Mouse (Mus musculus): ENCODE results near the gene Tex52. TPM values are rescaled to one million over a fixed set of nuclear protein-coding genes. Genes with fewer than 3 reads are reported as not detected.
"Not testable (repeated sequence)": the region's sequence is repeated elsewhere in the genome, so short reads cannot be mapped to it uniquely, and the experiment has no call there.

The Tex52 gene
- polyA plus RNA-seq, 1 experiment from 2014 or later, result not detected

DNA sequence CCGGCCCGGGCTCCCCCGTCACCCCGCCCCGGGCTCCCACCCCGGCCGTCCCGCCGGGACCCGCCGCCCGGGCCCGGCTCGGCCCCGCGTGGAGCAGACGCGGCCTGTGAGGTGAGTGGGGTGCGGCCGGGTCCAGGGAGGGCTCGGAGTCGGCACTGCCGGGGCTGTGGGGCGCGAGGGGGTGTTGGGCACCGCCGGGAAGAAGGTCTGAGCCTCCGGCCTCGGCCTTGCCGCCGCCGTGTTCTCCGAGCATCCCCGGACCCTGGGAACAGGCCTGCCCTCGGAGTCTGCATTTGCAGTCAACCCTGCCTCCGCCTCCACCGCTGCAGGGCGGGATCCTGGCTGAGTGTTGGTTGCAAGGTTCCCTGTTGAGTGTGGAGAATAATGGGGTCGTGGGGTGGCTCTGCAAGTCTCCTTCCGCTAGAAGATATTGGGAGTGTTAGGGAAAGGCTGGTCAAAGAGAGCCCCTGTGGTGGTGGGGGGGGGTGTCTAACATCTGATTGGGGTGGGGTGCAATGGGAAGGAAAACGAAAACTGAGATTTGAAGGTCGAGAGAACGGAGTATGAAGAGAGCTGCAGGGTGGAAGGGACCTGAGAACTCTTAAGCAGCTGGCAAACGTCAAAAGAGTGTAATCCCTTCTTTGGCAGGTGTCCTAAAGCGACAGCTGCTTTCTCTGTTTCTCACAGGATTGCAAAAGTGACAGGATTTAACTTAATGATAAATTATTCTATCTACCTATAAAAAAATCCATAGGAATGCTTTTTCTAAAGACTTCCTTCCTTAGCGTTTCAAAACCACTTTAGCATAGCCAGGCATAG, 12.0 kb upstream of the Tex52 start:
- H3K27ac ChIP-seq, result peak overlapping the region; percentile 48
- H3K79me2 ChIP-seq (ENCODE audit: inconsistent target), result peaks cover 62% of the 10 kb centered on the region
- 1% methylated on average over 46 of the region's 46 CpGs for WGBS (ENCODE audit: missing documents)
- no peaks in the 10 kb centered on the region for H3K36me3 ChIP-seq (ENCODE audit: inconsistent target)
- H3K4me3 ChIP-seq (ENCODE audit: inconsistent target), result peak overlapping the region; percentile 58

DNA sequence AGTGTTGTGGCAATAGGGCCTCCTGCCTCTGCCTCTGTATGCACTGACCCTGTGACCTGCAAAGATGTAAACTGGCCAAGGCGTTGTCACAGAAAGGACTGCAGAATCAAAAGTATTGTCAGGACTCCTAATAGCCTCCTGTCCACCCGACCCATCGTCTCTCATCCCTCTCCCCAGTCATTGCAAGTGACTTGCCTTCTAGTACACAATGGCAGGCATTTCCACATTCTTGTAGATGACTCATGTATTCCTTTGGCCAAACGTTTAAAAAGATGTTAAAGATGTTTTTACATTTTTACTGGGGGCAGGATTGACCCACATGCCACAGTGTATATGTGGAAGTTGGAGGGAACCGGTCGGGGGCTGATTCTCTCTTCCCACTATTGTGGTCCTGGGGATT, 10.5 kb upstream of the Tex52 start:
- Histone ChIP-seq H3K36me3 (ENCODE audit: inconsistent target) (no peaks in the 10 kb centered on the region), H3K4me3 (ENCODE audit: inconsistent target) (no peak overlapping the region), H3K27ac (no peak overlapping the region), H3K79me2 (ENCODE audit: inconsistent target) (peaks cover 60% of the 10 kb centered on the region)
- WGBS (ENCODE audit: missing documents), result 53% methylated on average over 5 of the region's 6 CpGs

DNA sequence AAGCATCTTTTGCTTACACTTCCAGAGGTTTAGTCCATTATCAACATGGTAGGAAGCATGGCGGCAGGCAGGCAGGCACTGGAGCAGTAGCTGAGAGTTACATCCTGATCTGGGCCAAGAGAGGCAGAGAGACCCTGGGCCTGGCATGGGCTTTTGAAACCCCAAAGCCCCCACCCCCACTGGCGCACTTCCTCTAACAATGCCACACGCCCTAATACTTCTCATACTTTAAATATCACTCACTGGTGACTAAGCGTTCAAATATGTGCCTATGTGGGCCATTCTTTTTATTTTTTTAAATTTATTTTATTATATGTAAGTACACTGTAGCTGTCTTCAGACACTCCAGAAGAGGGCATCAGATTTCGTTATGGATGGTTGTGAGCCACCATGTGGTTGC, 8.8 kb upstream of the Tex52 start:
- no peak overlapping the region for H3K27ac ChIP-seq
- 96% methylated on average over 5 of the region's 5 CpGs for WGBS (ENCODE audit: missing documents)
- H3K79me2 ChIP-seq (ENCODE audit: inconsistent target), result peaks cover 43% of the 10 kb centered on the region
- no peaks in the 10 kb centered on the region for H3K36me3 ChIP-seq (ENCODE audit: inconsistent target)
- H3K4me3 ChIP-seq (ENCODE audit: inconsistent target), result no peak overlapping the region

DNA sequence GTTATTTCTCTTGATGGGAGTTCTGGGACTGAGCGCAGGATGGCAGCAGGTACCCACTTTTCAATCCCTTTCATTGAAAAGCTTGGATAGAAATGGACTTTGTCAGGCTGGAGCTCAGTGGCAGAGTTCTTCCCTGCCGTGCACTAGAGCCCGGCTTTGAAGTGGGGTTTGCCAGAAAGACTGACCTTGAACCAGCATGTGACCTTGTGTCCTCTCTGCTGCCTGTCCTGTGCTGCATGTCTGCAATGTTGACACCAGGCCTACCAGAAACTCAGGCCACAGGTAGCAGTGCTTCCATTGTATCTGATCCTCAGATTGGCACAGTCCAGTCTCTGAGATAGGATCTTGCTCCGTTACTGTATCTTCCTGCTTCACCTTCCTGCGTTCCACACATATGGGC, 5.2 kb upstream of the Tex52 start:
- Histone ChIP-seq H3K27ac (no peak overlapping the region), H3K79me2 (ENCODE audit: inconsistent target) (peaks cover 15% of the 10 kb centered on the region), H3K4me3 (ENCODE audit: inconsistent target) (no peak overlapping the region), H3K36me3 (ENCODE audit: inconsistent target) (no peaks in the 10 kb centered on the region)
- 99% methylated on average over 5 of the region's 5 CpGs for WGBS (ENCODE audit: missing documents)

DNA sequence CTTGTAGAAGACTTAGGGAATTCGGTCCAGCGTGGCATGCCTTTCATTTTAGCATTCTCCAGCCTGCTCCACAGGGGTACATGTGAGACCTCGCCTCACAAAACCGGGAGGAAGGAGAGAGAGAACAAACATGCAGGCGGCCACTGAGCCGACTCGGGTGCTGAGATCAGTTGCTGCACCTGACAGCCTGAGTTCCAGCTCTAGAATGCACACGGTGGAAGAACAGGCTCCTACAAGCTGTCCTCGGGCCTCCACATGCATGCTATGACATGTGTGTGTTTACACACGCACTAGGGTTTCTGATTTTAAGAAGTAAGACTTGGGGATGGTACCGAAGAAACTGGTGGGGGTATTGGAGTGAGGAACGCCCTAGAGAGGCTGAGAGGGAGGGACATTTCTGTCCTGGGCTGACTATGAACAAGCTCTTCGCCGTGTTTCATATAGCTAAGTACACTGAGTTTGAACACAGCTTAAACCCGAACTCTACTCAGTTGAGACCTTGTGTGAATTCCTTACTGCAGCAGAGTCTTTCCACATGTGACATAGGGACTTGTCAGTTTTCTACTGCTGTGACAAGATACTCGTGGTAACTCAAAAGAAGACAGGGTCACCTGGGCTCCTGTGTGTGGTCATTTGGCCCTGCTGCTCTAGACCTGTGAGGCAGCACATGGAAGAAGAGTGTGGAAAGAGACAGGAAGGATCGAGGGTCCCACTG, 1.3 kb downstream of the Tex52 start:
- WGBS (ENCODE audit: missing documents), result 96% methylated on average over 14 of the region's 17 CpGs
- no peaks in the 10 kb centered on the region for H3K36me3 ChIP-seq (ENCODE audit: inconsistent target)
- no peak overlapping the region for H3K27ac ChIP-seq
- H3K4me3 ChIP-seq (ENCODE audit: inconsistent target), result no peak overlapping the region
- H3K79me2 ChIP-seq (ENCODE audit: inconsistent target), result no peaks in the 10 kb centered on the region

DNA sequence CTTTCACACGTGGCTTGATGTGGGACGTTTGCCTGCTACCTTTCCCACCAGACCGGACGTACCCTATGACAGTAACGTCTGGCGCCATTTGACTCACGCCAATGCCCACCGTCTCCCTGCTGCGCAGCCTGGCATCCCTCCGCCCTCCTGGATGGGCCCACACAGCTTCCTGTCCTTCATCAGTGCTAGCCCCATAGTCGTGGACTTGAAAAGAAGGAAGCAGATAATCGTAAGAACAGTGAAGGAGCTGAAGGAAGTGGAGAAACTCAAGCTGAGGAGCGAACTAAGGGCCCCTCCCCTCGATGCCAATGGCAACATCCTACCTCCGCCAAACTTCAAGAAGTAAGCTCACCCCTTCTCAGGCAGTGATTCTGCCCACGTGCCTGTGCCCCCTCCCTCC, 4.4 kb downstream of the Tex52 start:
- WGBS (ENCODE audit: missing documents), result 46% methylated on average over 16 of the region's 16 CpGs
- no peak overlapping the region for H3K27ac ChIP-seq
- H3K79me2 ChIP-seq (ENCODE audit: inconsistent target), result no peaks in the 10 kb centered on the region
- H3K4me3 ChIP-seq (ENCODE audit: inconsistent target), result no peak overlapping the region
- no peaks in the 10 kb centered on the region for H3K36me3 ChIP-seq (ENCODE audit: inconsistent target)

DNA sequence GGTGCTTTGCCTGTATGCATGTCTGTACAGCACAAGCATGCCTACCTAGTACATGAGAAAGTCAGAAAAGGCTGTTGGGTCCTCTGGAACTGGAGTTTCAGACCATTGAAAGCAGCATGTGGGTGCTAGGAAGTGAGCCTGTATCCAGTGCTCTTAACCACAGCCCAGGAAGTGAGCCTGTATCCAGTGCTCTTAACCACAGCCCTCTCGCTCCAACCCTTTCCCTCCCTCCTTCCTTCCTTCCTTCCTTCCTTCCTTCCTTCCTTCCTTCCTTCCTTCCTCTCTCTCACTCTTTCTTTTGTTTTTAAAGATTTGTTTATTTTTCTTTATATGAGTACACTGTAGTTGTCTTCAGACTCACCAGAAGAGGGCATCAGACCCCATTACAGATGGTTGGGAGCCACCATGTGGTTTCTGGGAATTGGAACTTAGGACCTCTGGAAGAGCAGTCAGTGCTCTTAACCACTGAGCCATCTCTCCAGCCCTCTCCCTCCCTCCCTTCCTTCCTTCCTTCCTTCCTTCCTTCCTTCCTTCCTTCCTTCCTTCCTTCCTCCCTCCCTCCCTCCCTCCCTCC, 5.4 kb downstream of the Tex52 start:
- not testable (repeated sequence) for H3K4me3 ChIP-seq (ENCODE audit: inconsistent target); H3K36me3 ChIP-seq (ENCODE audit: inconsistent target); H3K79me2 ChIP-seq (ENCODE audit: inconsistent target)
- WGBS (ENCODE audit: missing documents), result 11% methylated on average over 1 of the region's 1 CpGs
- H3K27ac ChIP-seq, result 0 out of 2 replicates have a peak overlapping the region, but pooled peaks have one; percentile 21

DNA sequence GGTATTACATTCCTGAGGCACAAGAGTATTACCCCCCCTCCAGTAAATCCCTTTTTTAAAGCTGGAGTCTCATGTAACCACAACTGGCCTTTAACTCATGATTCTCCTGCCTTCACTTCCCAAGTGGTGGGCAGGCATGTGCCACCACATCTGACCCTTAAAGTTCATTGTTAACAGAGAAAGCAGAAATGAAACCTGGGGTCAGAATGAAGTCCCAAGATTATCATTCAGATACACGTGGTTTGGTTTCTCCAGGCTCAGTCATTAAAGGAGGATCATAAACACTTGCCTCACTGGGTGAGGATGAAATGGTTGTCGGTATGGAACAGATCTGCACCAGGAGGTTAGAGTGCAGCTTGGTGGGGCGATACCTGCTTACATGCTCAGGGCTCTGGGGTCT, 6.0 kb downstream of the Tex52 start:
- no peak overlapping the region for H3K4me3 ChIP-seq (ENCODE audit: inconsistent target)
- no peak overlapping the region for H3K27ac ChIP-seq
- no peaks in the 10 kb centered on the region for H3K79me2 ChIP-seq (ENCODE audit: inconsistent target)
- H3K36me3 ChIP-seq (ENCODE audit: inconsistent target), result no peaks in the 10 kb centered on the region
- 22% methylated on average over 3 of the region's 3 CpGs for WGBS (ENCODE audit: missing documents)

DNA sequence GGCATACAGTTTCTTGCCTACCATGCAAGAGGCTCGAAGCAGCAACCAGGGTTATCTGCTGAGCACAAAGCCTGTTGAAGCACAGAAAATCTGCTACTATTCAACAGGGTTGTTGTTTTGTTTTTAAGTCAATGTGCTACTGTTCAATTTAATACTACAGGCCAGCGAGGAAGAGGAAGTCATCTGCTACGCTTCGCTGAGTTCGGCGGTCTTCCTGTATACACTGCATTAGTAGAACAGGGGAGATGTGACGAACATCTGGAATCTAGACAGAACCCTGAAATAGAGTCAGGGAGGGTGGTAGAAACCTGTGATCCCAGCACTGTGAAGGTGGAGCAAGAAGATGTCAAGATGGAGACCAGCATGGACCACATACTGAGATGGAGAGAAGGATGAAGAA, 8.5 kb downstream of the Tex52 start:
- WGBS (ENCODE audit: missing documents), result 23% methylated on average over 7 of the region's 7 CpGs
- Histone ChIP-seq H3K36me3 (ENCODE audit: inconsistent target) (no peaks in the 10 kb centered on the region), H3K27ac (no peak overlapping the region), H3K4me3 (ENCODE audit: inconsistent target) (no peak overlapping the region), H3K79me2 (ENCODE audit: inconsistent target) (no peaks in the 10 kb centered on the region)

DNA sequence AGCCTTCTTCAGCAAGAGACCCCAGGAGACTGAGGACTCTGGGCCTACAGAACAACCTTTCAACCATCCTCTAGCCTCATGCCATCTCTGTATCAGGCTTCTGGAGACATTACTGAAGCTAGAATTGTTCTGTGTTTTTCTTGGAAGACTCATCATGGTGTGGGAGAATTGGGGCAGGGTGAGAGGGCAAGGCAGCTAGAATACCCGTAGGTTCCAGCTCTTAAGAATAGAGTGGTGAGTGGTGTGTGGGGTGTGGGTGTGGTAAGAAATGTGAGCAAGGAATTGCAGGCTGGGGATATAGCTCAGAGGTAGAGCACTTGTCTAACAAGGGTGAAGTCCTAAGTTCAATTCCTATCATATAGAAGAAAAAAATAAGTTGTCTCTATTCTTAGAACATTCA, 9.8 kb downstream of the Tex52 start:
- WGBS (ENCODE audit: missing documents), result 100% methylated on average over 1 of the region's 1 CpGs
- Histone ChIP-seq H3K4me3 (ENCODE audit: inconsistent target) (no peak overlapping the region), H3K79me2 (ENCODE audit: inconsistent target) (no peaks in the 10 kb centered on the region), H3K27ac (no peak overlapping the region), H3K36me3 (ENCODE audit: inconsistent target) (no peaks in the 10 kb centered on the region)

DNA sequence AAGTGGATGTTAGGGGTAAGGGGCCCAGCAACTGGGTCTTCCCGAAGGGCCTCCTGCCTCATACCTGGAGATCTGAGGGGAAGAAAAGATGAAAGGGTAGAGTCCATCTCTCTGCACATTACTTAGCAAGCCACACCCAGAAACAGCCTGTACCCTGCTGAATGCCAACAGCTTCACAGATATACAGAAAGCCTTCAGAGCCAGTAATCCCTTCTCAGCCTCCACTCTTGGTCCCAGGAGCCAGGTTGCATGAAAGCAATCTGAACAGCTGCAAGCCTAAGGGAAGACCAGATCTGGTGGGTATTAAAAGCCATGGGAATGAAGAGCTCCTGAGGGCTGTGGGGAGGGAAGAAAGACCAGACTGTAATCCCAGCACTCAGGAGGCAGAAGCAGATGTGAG, 13.9 kb downstream of the Tex52 start:
- H3K79me2 ChIP-seq (ENCODE audit: inconsistent target), result no peaks in the 10 kb centered on the region
- no peaks in the 10 kb centered on the region for H3K36me3 ChIP-seq (ENCODE audit: inconsistent target)
- H3K4me3 ChIP-seq (ENCODE audit: inconsistent target), result no peak overlapping the region
- 100% methylated on average over 1 of the region's 1 CpGs for WGBS (ENCODE audit: missing documents)
- H3K27ac ChIP-seq, result no peak overlapping the region

DNA sequence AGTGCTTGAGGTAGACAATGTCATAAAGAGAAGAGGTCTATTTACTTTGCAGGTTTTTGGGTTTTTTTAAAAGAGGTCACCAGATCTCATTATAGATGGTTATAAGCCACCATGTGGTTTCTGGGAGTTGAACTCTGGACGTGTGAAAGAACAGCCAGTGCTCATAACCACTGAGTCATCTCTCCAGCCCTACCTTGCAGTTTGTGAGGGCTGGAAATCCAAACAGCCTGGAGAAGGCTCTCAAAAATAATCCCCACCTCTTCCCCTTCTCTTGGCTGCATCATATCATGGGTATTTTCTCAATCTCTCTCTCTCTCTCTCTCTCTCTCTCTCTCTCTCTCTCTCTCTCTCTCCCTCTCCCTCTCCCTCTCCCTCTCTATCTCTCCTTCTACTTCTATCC, 15.4 kb downstream of the Tex52 start:
- no peaks in the 10 kb centered on the region for H3K79me2 ChIP-seq (ENCODE audit: inconsistent target)
- H3K27ac ChIP-seq, result no peak overlapping the region
- no peak overlapping the region for H3K4me3 ChIP-seq (ENCODE audit: inconsistent target)
- no peaks in the 10 kb centered on the region for H3K36me3 ChIP-seq (ENCODE audit: inconsistent target)
- 14% methylated on average over 1 of the region's 1 CpGs for WGBS (ENCODE audit: missing documents)

DNA sequence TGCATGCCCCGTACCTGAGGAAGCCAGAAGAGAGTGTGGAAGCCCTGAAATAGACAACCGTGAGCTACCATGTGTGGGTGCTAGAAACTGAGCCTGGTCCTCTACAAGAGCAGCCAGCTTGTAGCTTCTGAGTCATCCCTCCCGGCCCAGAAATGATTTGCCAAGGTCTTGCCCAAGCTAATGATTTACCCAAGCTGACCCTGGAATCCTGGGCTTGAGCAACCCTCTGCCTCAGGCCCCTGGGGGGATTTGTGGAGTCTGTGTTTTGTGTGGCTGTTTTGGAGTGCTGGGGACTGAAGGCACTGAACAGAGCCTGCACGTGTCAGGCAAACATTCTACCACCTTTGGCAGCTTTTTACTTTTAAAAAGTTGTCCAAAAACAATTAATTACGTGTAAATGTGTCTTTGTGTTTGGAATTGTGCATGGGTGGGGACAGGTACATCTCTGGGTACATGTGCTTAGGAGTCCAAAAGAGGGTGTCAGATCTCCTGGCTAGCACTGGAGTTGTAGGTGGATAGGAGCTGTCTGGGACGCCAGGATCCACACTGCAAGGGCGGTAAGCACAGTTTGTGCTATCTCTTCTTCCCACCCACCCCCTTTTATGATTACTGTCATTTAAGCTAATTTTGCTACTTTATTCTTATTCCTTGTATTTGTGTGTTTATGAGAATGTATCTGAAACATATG, 22.5 kb downstream of the Tex52 start:
- Histone ChIP-seq H3K36me3 (ENCODE audit: inconsistent target) (no peaks in the 10 kb centered on the region), H3K79me2 (ENCODE audit: inconsistent target) (no peaks in the 10 kb centered on the region), H3K27ac (no peak overlapping the region), H3K4me3 (ENCODE audit: inconsistent target) (no peak overlapping the region)
- 88% methylated on average over 7 of the region's 7 CpGs for WGBS (ENCODE audit: missing documents)

DNA sequence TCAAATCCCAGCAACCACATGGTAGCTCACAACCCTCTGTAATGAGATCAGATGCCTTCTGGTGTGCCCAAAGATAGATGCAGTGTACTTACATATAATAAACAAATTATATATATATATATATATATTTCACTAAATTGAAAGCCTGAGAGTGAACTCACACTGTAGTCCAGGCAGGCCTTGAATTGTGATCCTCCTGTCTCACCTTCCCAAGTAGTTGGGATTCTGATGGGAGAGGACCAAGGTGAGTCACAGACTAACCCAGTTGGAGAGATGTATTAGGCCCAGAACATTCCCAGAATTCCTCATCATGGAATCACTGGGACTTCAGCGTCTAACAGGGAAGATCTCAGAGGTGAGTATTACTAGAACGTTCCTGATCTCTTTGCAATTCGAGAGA, 23.7 kb downstream of the Tex52 start, which contains the start of gene Nrip2:
Nrip2 (plus strand) TSS at position 301 of the 400 bp plus-strand sequence.
- Histone ChIP-seq H3K27ac (no peak within 1 kb of the TSS), H3K36me3 (ENCODE audit: inconsistent target) (no peaks in the 10 kb centered on the region), H3K79me2 (ENCODE audit: inconsistent target) (no peaks in the 10 kb centered on the region), H3K4me3 (ENCODE audit: inconsistent target) (no peak within 1 kb of the TSS)
- 90% methylated on average over 3 of the region's 3 CpGs for WGBS (ENCODE audit: missing documents)

Data from macrophage (primary cell).